Mouse (Mus musculus): ENCODE measurements around the gene Sit1. TPM values are rescaled to one million over a fixed set of nuclear protein-coding genes. Genes with fewer than 3 reads are reported as not detected.

Gene Sit1
- polyA plus RNA-seq, 1 experiment from 2014 or later, result not detected

- H3K9me3 ChIP-seq (ENCODE audit: control insufficient read depth, low read length), result no peaks in the 10 kb centered on the region
- DNase-seq (ENCODE audit: low spot score) (no peak), ATAC-seq (ENCODE audit: low read depth) (no peak)
- no peak overlapping the region for H3K9ac ChIP-seq (ENCODE audit: low read depth, low read length)
- H3K27ac ChIP-seq (replicated peaks; ENCODE audit: low read depth, low read length), result no peak overlapping the region
- H3K27me3 ChIP-seq (replicated peaks; ENCODE audit: control insufficient read depth, insufficient read depth, low read length), result no peaks in the 10 kb centered on the region
- H3K4me1 ChIP-seq (ENCODE audit: control insufficient read depth, insufficient read depth, low read length), result peaks cover 19% of the 10 kb centered on the region
- 91% methylated on average over 8 of the region's 8 CpGs for WGBS
- peaks cover 15% of the 10 kb centered on the region; the same call in 1 of the 2 replicates for H3K36me3 ChIP-seq (ENCODE audit: control insufficient read depth, insufficient read depth, low read length)
- H3K4me3 ChIP-seq (ENCODE audit: low read depth, low read length), result peak overlapping the region; percentile 65; the same call in 1 of the 2 replicates
- H3K4me2 ChIP-seq (ENCODE audit: low read depth, low read length), result peak overlapping the region; percentile 82; the same call in 1 of the 2 replicates
Observed at GRCm38 (mm10) chr4:43497405-43497804, 13.9 kb upstream of the Sit1 start.

- peaks cover 15% of the 10 kb centered on the region; the same call in 1 of the 2 replicates for H3K36me3 ChIP-seq (ENCODE audit: control insufficient read depth, insufficient read depth, low read length)
- no peaks in the 10 kb centered on the region for H3K27me3 ChIP-seq (replicated peaks; ENCODE audit: control insufficient read depth, insufficient read depth, low read length)
- no peak for DNase-seq (ENCODE audit: low spot score)
- H3K9ac ChIP-seq (ENCODE audit: low read depth, low read length), result no peak overlapping the region
- H3K4me2 ChIP-seq (ENCODE audit: low read depth, low read length), result no peak overlapping the region
- H3K9me3 ChIP-seq (ENCODE audit: control insufficient read depth, low read length), result no peaks in the 10 kb centered on the region
- no peak overlapping the region for H3K4me3 ChIP-seq (ENCODE audit: low read depth, low read length)
- no peak for ATAC-seq (ENCODE audit: low read depth)
- 54% methylated on average over 6 of the region's 6 CpGs for WGBS
- H3K4me1 ChIP-seq (ENCODE audit: control insufficient read depth, insufficient read depth, low read length), result peaks cover 19% of the 10 kb centered on the region
- no peak overlapping the region for H3K27ac ChIP-seq (replicated peaks; ENCODE audit: low read depth, low read length)
Observed at GRCm38 (mm10) chr4:43496587-43496986, 13.1 kb upstream of the Sit1 start.

- Histone ChIP-seq H3K36me3 (ENCODE audit: control insufficient read depth, insufficient read depth, low read length) (peaks cover 15% of the 10 kb centered on the region; the same call in 1 of the 2 replicates), H3K4me1 (ENCODE audit: control insufficient read depth, insufficient read depth, low read length) (peaks cover 14% of the 10 kb centered on the region), H3K4me3 (ENCODE audit: low read depth, low read length) (peak overlapping the region; percentile 77), H3K9ac (ENCODE audit: low read depth, low read length) (peak overlapping the region; percentile 80), H3K27me3 (replicated peaks; ENCODE audit: control insufficient read depth, insufficient read depth, low read length) (no peaks in the 10 kb centered on the region), H3K9me3 (ENCODE audit: control insufficient read depth, low read length) (no peaks in the 10 kb centered on the region), H3K4me2 (ENCODE audit: low read depth, low read length) (peak overlapping the region; percentile 70), H3K27ac (replicated peaks; ENCODE audit: low read depth, low read length) (peak overlapping the region; percentile 91)
- WGBS, result 2% methylated on average over 9 of the region's 9 CpGs
- ATAC-seq (ENCODE audit: low read depth) (no peak), DNase-seq (ENCODE audit: low spot score) (peak; percentile 36)
Observed at GRCm38 (mm10) chr4:43493846-43494240, 10.3 kb upstream of the Sit1 start.

- ATAC-seq (ENCODE audit: low read depth) (peak; percentile 91), DNase-seq (ENCODE audit: low spot score) (peak; percentile 98)
- no peaks in the 10 kb centered on the region for H3K9me3 ChIP-seq (ENCODE audit: control insufficient read depth, low read length)
- peaks cover 11% of the 10 kb centered on the region for H3K4me1 ChIP-seq (ENCODE audit: control insufficient read depth, insufficient read depth, low read length)
- peak overlapping the region; percentile 70 for H3K4me2 ChIP-seq (ENCODE audit: low read depth, low read length)
- no peaks in the 10 kb centered on the region for H3K27me3 ChIP-seq (replicated peaks; ENCODE audit: control insufficient read depth, insufficient read depth, low read length)
- peaks cover 15% of the 10 kb centered on the region; the same call in 1 of the 2 replicates for H3K36me3 ChIP-seq (ENCODE audit: control insufficient read depth, insufficient read depth, low read length)
- H3K4me3 ChIP-seq (ENCODE audit: low read depth, low read length), result peak overlapping the region; percentile 77
- 1% methylated on average over 35 of the region's 47 CpGs for WGBS
- H3K27ac ChIP-seq (replicated peaks; ENCODE audit: low read depth, low read length), result peak overlapping the region; percentile 91
- H3K9ac ChIP-seq (ENCODE audit: low read depth, low read length), result peak overlapping the region; percentile 80
Observed at GRCm38 (mm10) chr4:43493186-43493845, 9.8 kb upstream of the Sit1 start.

GRCm38 (mm10) chr4:43492821-43493185, 9.3 kb upstream of the Sit1 start, which contains the start of gene Ccdc107:
Ccdc107 (plus strand) TSS chr4:43492900.
- DNase-seq (ENCODE audit: low spot score), result peak; percentile 99
- H3K4me2 ChIP-seq (ENCODE audit: low read depth, low read length), result peak within 1 kb of the TSS; percentile 70
- H3K27me3 ChIP-seq (replicated peaks; ENCODE audit: control insufficient read depth, insufficient read depth, low read length), result no peaks in the 10 kb centered on the region
- H3K27ac ChIP-seq (replicated peaks; ENCODE audit: low read depth, low read length), result peak within 1 kb of the TSS; percentile 91
- H3K4me1 ChIP-seq (ENCODE audit: control insufficient read depth, insufficient read depth, low read length), result peaks cover 6% of the 10 kb centered on the region
- ATAC-seq (ENCODE audit: low read depth), result peak; percentile 99
- 0% methylated on average over 25 of the region's 25 CpGs for WGBS
- no peaks in the 10 kb centered on the region for H3K9me3 ChIP-seq (ENCODE audit: control insufficient read depth, low read length)
- H3K9ac ChIP-seq (ENCODE audit: low read depth, low read length), result peak within 1 kb of the TSS; percentile 80
- H3K36me3 ChIP-seq (ENCODE audit: control insufficient read depth, insufficient read depth, low read length), result peaks cover 15% of the 10 kb centered on the region; the same call in 1 of the 2 replicates
- H3K4me3 ChIP-seq (ENCODE audit: low read depth, low read length), result peak within 1 kb of the TSS; percentile 77

- 44% methylated on average over 12 of the region's 12 CpGs for WGBS
- Histone ChIP-seq H3K4me1 (ENCODE audit: control insufficient read depth, insufficient read depth, low read length) (peaks cover 4% of the 10 kb centered on the region), H3K9me3 (ENCODE audit: control insufficient read depth, low read length) (no peaks in the 10 kb centered on the region), H3K36me3 (ENCODE audit: control insufficient read depth, insufficient read depth, low read length) (peaks cover 11% of the 10 kb centered on the region; the same call in 1 of the 2 replicates), H3K27ac (replicated peaks; ENCODE audit: low read depth, low read length) (peak overlapping the region; percentile 91), H3K9ac (ENCODE audit: low read depth, low read length) (peak overlapping the region; percentile 30; the same call in 1 of the 2 replicates), H3K4me3 (ENCODE audit: low read depth, low read length) (peak overlapping the region; percentile 77), H3K4me2 (ENCODE audit: low read depth, low read length) (peak overlapping the region; percentile 70), H3K27me3 (replicated peaks; ENCODE audit: control insufficient read depth, insufficient read depth, low read length) (no peaks in the 10 kb centered on the region)
- DNase-seq (ENCODE audit: low spot score) (no peak), ATAC-seq (ENCODE audit: low read depth) (no peak)
Observed at GRCm38 (mm10) chr4:43492101-43492820, 8.7 kb upstream of the Sit1 start.

- Histone ChIP-seq H3K27me3 (replicated peaks; ENCODE audit: control insufficient read depth, insufficient read depth, low read length) (no peaks in the 10 kb centered on the region), H3K36me3 (ENCODE audit: control insufficient read depth, insufficient read depth, low read length) (no peaks in the 10 kb centered on the region), H3K9me3 (ENCODE audit: control insufficient read depth, low read length) (no peaks in the 10 kb centered on the region), H3K27ac (replicated peaks; ENCODE audit: low read depth, low read length) (no peak overlapping the region), H3K4me1 (ENCODE audit: control insufficient read depth, insufficient read depth, low read length) (peaks cover 4% of the 10 kb centered on the region), H3K9ac (ENCODE audit: low read depth, low read length) (no peak overlapping the region), H3K4me2 (ENCODE audit: low read depth, low read length) (no peak overlapping the region), H3K4me3 (ENCODE audit: low read depth, low read length) (no peak overlapping the region)
- no peak for ATAC-seq (ENCODE audit: low read depth)
- WGBS, result 91% methylated on average over 5 of the region's 5 CpGs
- no peak for DNase-seq (ENCODE audit: low spot score)
Observed at GRCm38 (mm10) chr4:43490801-43491200, 7.3 kb upstream of the Sit1 start.

GRCm38 (mm10) chr4:43489611-43490010, 6.1 kb upstream of the Sit1 start:
- Histone ChIP-seq H3K27me3 (replicated peaks; ENCODE audit: control insufficient read depth, insufficient read depth, low read length) (no peaks in the 10 kb centered on the region), H3K4me2 (ENCODE audit: low read depth, low read length) (no peak overlapping the region), H3K4me3 (ENCODE audit: low read depth, low read length) (no peak overlapping the region), H3K36me3 (ENCODE audit: control insufficient read depth, insufficient read depth, low read length) (no peaks in the 10 kb centered on the region), H3K9ac (ENCODE audit: low read depth, low read length) (no peak overlapping the region), H3K9me3 (ENCODE audit: control insufficient read depth, low read length) (no peaks in the 10 kb centered on the region), H3K27ac (replicated peaks; ENCODE audit: low read depth, low read length) (no peak overlapping the region), H3K4me1 (ENCODE audit: control insufficient read depth, insufficient read depth, low read length) (peaks cover 4% of the 10 kb centered on the region)
- DNase-seq (ENCODE audit: low spot score), result no peak
- WGBS, result 93% methylated on average over 3 of the region's 3 CpGs
- ATAC-seq (ENCODE audit: low read depth), result no peak
